Mouse (Mus musculus) splenic B cell, adult 2 months (primary cell): ENCODE measurements around the gene Rbmxl2.
A peak's percentile ranks its signal among the peaks of the same experiment; 100 is the strongest.

Experiments
- DNase-seq: peaks from one replicate; pipeline ENCODE4 v3.0.0-alpha.2; 2011; ENCODE audit warnings: low read depth, low spot score
- H3K27me3 ChIP-seq: 2 replicates; pipeline ENCODE4 v1.6.1; 2012; ENCODE audit warnings: mild to moderate bottlenecking, low read length, moderate library complexity, mixed read lengths; ENCODE audit not compliant: control insufficient read depth, poor library complexity, insufficient read depth, severe bottlenecking
- H3K36me3 ChIP-seq: 2 replicates; pipeline ENCODE4 v1.6.1; 2012; ENCODE audit warnings: mild to moderate bottlenecking, low read length, moderate library complexity, mixed read lengths; ENCODE audit not compliant: control insufficient read depth, poor library complexity, insufficient read depth, severe bottlenecking

Gene Rbmxl2

GRCm38 (mm10) chr7:107209204-107209860 is at the start of gene Rbmxl2:
Rbmxl2 (plus strand) TSS chr7:107209445.
- no peak for DNase-seq
- H3K27me3 ChIP-seq, result no peaks in the 10 kb centered on the region
- H3K36me3 ChIP-seq, result no peaks in the 10 kb centered on the region

- no peak for DNase-seq
- no peaks in the 10 kb centered on the region for H3K36me3 ChIP-seq
- no peaks in the 10 kb centered on the region for H3K27me3 ChIP-seq
Measured at GRCm38 (mm10) chr7:107166690-107167089, 42.6 kb upstream of the Rbmxl2 start, which contains the start of gene Nlrp14. Nlrp14 (plus strand) TSS chr7:107166990.

- Histone ChIP-seq H3K27me3 (no peaks in the 10 kb centered on the region; the same call in 1 of the 2 replicates), H3K36me3 (no peaks in the 10 kb centered on the region)
- no peak for DNase-seq
Measured at GRCm38 (mm10) chr7:107180406-107180805, 28.8 kb upstream of the Rbmxl2 start.

- no peak for DNase-seq
- no peaks in the 10 kb centered on the region for H3K36me3 ChIP-seq
- H3K27me3 ChIP-seq, result no peaks in the 10 kb centered on the region
Measured at GRCm38 (mm10) chr7:107201817-107202216, 7.4 kb upstream of the Rbmxl2 start.

- DNase-seq, result no peak
- H3K27me3 ChIP-seq, result no peaks in the 10 kb centered on the region
- no peaks in the 10 kb centered on the region for H3K36me3 ChIP-seq
Measured at GRCm38 (mm10) chr7:107207843-107208242, 1.4 kb upstream of the Rbmxl2 start.

- Histone ChIP-seq H3K27me3 (no peaks in the 10 kb centered on the region), H3K36me3 (no peaks in the 10 kb centered on the region)
- no peak for DNase-seq
Measured at GRCm38 (mm10) chr7:107210126-107210576, 906 bp downstream of the Rbmxl2 start.

GRCm38 (mm10) chr7:107215723-107216122 is 6.5 kb downstream of the Rbmxl2 start:
- Histone ChIP-seq H3K27me3 (no peaks in the 10 kb centered on the region), H3K36me3 (no peaks in the 10 kb centered on the region)
- DNase-seq, result peak; percentile 15

- Histone ChIP-seq H3K27me3 (no peaks in the 10 kb centered on the region), H3K36me3 (no peaks in the 10 kb centered on the region)
- no peak for DNase-seq
Measured at GRCm38 (mm10) chr7:107216845-107217244, 7.6 kb downstream of the Rbmxl2 start.

- DNase-seq, result no peak
- Histone ChIP-seq H3K36me3 (no peaks in the 10 kb centered on the region), H3K27me3 (no peaks in the 10 kb centered on the region)
Measured at GRCm38 (mm10) chr7:107236854-107237253, 27.6 kb downstream of the Rbmxl2 start.

- Histone ChIP-seq H3K27me3 (no peaks in the 10 kb centered on the region), H3K36me3 (no peaks in the 10 kb centered on the region)
- no peak for DNase-seq
Measured at GRCm38 (mm10) chr7:107237498-107237897, 28.3 kb downstream of the Rbmxl2 start.

GRCm38 (mm10) chr7:107241371-107241883 is 32.2 kb downstream of the Rbmxl2 start:
- DNase-seq, result no peak
- H3K36me3 ChIP-seq, result no peaks in the 10 kb centered on the region
- no peaks in the 10 kb centered on the region for H3K27me3 ChIP-seq

GRCm38 (mm10) chr7:107250211-107250985 is 41.2 kb downstream of the Rbmxl2 start:
- H3K27me3 ChIP-seq, result no peaks in the 10 kb centered on the region
- no peaks in the 10 kb centered on the region for H3K36me3 ChIP-seq
- no peak for DNase-seq

- Histone ChIP-seq H3K36me3 (no peaks in the 10 kb centered on the region), H3K27me3 (no peaks in the 10 kb centered on the region)
- no peak for DNase-seq
Measured at GRCm38 (mm10) chr7:107253355-107253754, 44.1 kb downstream of the Rbmxl2 start.

- Histone ChIP-seq H3K36me3 (no peaks in the 10 kb centered on the region), H3K27me3 (no peaks in the 10 kb centered on the region)
- DNase-seq, result no peak
Measured at GRCm38 (mm10) chr7:107259936-107260335, 50.7 kb downstream of the Rbmxl2 start.
